Mouse (Mus musculus): ENCODE measurements around the gene Mical2.

Mical2 gene

GRCm38 (mm10) chr7:112225615-112226262 is at the start of gene Mical2:
TSS of gene Mical2 (plus strand) at chr7:112225856.
- peak; percentile 89 for DNase-seq (ENCODE audit: low read depth, low spot score)

DNA sequence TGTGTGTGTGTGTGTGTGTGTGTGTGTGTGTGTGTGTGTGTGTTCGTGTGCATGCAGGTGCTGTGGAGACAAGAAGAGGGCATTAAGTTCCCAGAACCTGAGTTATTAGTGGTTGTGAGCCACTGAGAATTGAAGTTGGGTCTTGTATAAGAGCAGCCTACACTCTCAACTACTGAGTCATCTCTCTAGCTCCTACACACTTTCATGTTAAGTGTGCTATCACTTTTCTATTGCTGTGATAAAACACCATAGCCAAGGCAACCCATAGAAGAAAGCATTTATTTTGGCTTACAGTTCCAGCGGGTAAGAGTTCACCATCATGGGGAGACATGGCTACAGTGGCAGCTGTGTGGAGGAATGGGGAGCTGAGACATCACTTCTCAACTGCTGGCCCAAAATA is 49.0 kb upstream of the Mical2 start:
- DNase-seq (ENCODE audit: low read depth, low spot score) = peak; percentile 55

- peak; percentile 84 for DNase-seq (ENCODE audit: low read depth, low spot score)
These were observed 45.4 kb upstream of the Mical2 start for GRCm38 (mm10) chr7:112180235-112180705.

DNA sequence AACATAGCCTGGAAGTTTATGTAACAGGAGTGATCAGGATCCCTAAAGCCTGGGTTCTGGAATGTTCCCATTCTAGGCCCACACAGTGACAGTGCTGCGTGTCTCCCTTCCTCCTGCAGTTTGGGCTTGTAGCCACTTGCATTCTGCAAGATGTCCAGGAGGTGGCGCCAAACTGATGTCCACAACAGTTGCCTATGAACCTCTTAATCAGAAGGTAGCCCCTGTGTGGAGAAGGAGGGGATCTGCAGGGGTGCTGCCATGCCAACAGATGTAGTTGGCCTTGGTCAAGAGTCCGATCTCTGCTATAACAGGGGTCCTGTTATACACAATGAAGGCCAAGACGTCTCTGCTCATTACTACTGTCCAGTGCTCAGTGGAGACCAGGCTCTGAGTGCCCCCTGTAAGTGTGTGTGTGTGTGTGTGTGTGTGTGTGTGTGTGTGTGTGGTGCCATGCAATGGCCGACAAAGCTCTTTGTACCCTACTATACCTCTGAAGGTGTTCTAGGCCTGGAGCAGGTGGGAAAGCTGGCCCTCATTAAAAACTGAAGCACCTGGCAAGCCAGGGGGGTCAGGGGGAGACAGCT is 42.3 kb upstream of the Mical2 start:
- peak; percentile 83 for DNase-seq (ENCODE audit: low read depth, low spot score)

DNA sequence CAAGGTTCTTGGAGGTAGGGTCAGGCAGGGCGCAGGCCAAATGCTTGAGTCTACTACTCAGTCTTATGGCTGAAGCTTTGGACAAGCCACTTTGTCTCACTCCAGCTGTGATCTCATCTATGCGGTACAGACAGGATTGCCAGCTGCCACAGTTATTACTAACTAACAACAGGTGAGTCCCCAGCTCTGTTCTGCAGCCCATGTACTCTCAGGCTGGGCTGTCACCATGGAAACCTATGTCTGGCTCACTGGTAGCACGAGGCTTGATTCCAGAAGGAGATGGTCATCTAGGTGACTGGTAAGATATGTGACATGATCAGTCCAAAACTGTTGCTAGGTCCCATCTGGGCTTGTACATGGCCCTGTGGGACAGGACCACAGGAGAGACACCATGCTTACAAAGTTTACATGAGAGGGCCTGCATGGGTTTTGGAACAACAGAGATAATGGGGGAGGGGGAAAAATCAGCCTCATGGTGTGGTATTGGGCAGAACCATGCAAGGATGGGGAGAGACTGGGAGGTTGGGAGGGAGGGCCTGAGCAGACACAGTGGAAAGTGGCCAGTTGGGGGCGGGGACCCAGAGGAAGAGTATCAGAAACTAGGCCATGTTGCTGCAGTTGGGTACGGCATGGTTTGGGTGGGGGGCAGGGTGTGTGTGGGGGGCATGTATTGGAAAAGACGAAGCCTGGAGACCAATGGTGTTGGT is 41.0 kb upstream of the Mical2 start:
- DNase-seq (ENCODE audit: low read depth, low spot score) = no peak

DNA sequence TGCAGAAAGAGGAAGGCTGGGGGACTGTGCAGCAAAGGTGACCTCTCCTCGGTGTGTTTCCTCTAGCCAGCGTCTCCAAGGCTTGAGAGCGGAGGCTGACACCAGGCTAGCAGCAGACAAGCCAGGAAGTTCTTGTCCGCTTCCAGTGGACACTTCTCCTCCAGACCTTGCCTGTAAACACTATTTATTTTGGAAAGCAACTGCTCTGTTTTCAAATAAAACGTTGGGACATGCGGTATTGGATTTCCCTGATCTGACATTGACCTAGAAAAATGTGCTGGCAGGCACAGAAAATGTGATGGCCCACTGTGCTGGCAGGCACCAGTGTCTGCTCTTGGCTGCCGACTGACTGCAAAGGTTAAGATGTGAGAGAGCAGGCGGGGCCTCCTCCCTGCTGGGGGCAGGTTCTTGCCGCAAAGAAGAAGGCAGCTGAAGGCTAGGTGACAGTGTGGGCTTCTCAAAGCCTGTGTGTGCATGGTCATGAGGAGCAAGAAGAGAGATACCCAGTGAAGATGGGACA is 40.4 kb upstream of the Mical2 start:
- no peak for DNase-seq (ENCODE audit: low read depth, low spot score)

- no peak for DNase-seq (ENCODE audit: low read depth, low spot score)
These were observed 38.8 kb upstream of the Mical2 start for GRCm38 (mm10) chr7:112186871-112187270.

DNA sequence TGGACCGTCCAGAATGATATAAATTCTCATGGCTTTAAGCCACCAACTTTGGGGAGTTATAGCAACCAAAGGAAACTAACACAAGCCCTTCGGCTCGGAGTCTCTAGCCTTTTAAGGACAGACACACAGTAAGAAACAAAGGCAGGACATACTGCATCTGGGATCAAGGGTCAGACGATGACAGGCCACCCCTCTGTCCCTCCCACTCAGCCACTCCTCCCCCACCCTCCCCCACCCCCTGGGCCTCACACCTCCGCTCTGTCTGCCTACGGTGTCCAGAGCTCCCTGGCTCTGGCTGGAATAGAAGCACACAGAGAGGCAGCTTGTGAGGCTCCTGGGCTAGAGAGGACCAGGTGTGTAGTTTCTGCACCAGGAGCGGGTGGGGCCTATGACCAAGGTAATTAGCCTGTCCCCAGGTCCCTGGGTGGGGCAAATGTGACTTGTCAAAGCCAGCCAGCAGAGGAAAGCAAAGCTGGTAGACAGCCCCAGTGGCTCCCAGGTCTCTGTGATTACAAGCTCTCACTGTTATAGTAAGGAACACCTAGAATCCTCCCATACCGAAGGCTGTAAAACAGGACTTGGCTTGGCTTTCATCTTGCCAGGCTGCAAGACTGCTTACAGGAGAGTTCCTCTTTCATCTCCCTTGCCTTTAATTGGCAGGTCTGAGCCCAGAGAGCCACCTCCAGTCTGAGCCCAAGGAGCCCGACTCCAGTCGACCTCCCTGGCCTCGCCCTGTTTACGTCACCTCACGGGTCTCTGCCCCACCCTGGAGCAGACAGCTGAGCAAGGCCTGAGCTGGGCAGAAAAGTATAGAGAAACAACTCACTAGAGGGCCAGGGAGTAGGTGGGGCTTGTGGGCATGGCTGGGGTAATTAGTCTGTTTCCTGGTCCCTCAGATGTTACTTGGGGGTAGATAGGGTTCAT is 37.9 kb upstream of the Mical2 start:
- DNase-seq (ENCODE audit: low read depth, low spot score) = no peak

DNA sequence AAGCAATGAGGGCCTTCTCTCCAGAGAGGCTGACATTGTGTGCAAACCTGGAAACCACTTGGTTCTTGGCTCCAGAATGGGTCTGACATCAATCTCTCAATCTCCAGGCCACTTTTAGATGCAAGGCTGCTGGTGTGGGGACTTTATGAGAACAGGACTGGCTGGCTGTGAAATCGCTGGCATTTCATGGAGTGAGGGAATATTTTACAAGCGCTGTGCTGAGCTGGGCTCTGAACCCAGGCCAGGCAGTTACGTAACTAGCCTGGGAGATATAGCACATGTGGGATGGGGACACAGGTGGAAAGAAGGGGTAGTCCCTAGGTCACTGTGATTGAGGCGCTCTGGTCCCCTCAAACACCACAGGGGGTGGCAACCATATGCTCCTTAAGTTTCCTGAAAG is 33.4 kb upstream of the Mical2 start:
- peak; percentile 74 for DNase-seq (ENCODE audit: low read depth, low spot score)

DNA sequence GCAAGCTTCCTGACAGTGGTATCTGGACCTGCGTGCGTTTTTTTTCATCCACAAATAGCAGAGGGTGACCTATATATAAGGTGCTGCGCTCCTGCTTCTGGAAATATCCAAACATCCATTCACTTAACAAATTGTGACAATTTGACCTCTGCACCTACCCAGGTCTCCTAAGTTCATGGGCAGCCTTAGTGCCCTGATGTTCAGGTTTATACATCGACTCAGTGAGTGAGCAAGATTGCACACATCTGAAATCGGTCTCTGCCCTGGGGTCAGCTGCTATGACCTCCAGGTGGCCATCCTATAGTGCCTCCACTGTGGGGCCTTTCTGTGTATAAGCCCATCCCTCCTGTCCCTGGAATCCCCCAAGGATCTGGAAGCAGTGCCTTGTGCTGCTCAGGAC is 32.9 kb upstream of the Mical2 start:
- no peak for DNase-seq (ENCODE audit: low read depth, low spot score)

DNA sequence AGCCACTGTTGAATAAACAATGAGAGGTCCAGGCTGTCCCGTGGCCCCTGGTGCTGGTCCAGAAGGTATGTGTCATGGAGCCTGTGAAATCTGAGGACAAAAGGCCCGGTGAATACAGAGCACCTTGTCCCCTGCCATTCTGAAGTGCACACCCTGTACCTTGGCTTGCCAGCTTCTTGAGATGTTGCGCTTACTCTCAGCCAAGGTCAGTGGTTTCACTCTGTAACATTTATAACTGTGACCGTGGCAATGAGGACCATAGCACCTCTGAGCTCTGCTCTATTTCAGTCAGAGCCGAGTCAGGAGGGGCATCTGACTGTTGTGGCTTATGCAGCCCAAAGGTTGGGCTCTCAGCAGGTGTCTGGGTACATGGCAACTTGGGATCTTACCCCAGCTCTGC is 31.4 kb upstream of the Mical2 start:
- no peak for DNase-seq (ENCODE audit: low read depth, low spot score)

DNA sequence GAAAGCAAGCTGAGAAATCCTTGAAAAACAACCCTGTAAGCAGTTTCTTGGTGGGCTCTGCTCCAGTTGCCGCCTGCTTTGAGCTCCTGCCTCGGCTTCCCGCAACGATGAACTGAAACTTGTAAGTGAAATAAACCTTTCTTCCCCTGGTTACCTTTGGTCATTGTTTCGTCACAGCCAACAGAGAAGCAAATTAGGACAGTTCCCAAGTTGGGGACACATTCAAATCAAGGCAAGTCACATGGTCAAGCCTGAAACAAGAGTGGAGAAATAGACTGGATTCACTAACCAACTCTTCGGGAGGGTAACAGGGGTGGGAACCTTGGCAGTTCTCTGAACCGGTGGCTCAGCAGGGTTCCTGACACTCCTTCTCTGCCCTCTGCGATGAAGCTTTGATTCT is 28.2 kb upstream of the Mical2 start:
- DNase-seq (ENCODE audit: low read depth, low spot score) = no peak

DNA sequence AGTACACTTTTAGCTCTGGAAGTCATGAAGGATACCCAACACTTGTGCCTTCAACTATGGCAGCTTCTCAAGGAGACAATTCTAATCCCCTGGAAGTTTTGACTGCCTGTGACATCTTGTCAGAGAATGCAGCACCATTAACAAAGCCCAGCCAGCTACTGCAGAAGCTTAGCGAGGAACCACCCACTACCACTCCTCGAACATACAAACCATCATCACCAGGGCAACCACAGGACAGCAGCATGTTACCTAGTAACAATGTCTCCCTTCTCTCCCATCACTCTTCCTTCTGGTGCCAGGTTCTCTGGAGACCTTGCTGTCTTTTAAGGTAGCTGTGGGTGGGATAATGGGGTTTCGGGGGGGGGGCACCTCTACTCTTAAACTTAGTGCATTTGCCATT is 26.3 kb upstream of the Mical2 start:
- DNase-seq (ENCODE audit: low read depth, low spot score) = no peak

DNA sequence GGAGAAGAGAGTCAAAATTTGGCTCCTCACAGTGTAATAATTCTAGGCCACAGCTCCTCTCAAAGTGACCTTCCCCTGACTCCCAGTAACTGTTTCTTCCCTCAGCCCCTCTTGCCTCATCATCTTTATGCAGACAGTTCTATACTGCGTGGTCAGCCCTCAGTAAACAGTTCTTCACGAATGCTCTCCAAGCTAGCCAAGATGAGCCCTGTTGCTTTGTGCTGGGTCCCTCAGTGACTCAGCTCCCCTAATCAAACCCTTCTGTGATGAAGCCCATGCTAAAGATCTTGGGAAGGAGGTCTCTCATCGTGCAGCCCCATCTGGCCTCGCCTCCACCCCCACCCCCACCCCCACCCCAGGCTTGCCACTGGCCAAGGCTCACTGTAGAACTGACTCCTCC is 24.9 kb upstream of the Mical2 start:
- no peak for DNase-seq (ENCODE audit: low read depth, low spot score)

GRCm38 (mm10) chr7:112202194-112202593 is 23.5 kb upstream of the Mical2 start:
- no peak for DNase-seq (ENCODE audit: low read depth, low spot score)

- no peak for DNase-seq (ENCODE audit: low read depth, low spot score)
These were observed 22.8 kb upstream of the Mical2 start for GRCm38 (mm10) chr7:112202843-112203242.

DNA sequence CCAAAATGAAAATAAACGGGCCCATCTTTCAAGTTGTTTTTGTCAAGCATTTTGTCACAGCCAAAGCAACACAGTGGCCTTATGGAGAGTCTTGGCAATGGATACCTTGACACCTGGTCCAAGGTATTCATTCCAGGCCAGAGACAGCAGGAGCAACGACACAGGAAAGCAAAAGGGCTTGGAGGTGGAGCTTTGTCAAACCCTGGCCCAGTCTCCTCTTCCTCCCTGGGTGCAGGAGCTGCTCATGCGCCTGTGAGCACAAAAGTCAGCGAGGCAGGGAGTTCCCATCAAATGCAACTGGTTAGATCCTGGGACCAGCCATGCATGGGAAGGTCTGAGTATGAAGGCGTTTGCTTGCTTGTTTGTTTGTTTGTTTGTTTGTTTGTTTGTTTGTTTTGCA is 21.7 kb upstream of the Mical2 start:
- DNase-seq (ENCODE audit: low read depth, low spot score) = no peak

- peak; percentile 91 for DNase-seq (ENCODE audit: low read depth, low spot score)
These were observed 21.2 kb upstream of the Mical2 start for GRCm38 (mm10) chr7:112204380-112204963.

DNA sequence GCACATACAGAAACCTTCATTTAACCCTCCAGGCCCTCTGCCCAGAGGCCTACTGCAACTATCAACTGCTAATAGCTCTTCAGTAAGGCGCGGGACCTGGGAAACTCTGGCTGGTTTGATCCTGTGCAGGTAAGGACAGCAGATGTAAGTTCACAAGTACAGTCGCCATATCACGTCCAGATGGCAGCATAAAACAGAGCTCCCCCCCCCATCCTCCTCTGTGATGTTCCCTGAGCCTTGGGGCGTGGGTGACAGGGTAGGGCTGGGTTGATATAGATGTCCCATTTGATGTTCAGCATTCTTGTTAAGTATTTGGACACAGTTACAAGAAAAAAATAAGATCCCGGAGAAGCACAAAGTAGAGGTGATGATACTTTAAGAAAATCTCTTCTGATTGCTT is 20.1 kb upstream of the Mical2 start:
- DNase-seq (ENCODE audit: low read depth, low spot score) = no peak

DNA sequence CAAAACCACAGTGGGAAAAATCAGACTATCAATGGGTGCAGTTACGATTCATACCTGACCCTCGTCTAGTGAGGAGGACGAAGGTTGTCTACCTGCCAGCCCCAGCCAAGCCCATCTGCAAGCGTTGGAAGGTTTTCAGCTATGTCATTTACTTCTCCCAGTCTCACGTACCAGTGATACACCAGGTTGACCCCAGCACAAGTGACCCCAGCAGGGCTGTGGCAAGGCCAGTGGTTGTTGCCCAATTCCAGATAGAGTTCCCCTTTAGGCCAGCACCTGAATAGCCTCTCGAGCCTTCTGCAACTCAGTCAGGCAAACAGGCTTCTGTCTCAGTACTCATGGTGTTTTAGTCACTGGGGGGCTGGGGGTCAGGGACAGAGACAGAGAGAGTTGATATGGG is 17.9 kb upstream of the Mical2 start:
- no peak for DNase-seq (ENCODE audit: low read depth, low spot score)
